Mouse (Mus musculus): ENCODE measurements around the gene Phf14. TPM values are rescaled to one million over a fixed set of nuclear protein-coding genes. Genes with fewer than 3 reads are reported as not detected.
A peak's percentile ranks its signal among the peaks of the same experiment; 100 is the strongest.

Gene Phf14
- polyA plus RNA-seq, 1 experiment from 2014 or later = 53.5 TPM

GRCm38 (mm10) chr6:11940895-11941294, 33.3 kb downstream of the Phf14 start:
- Histone ChIP-seq H3K9me3 (ENCODE audit: control insufficient read depth, low read length) (no peaks in the 10 kb centered on the region), H3K27me3 (ENCODE audit: control insufficient read depth, insufficient read depth, low read depth, low read length) (no peaks in the 10 kb centered on the region), H3K9ac (ENCODE audit: low read length) (no peak overlapping the region), H3K27ac (ENCODE audit: low read length) (no peak overlapping the region), H3K4me2 (ENCODE audit: low read depth, low read length) (no peak overlapping the region), H3K36me3 (ENCODE audit: control insufficient read depth, insufficient read depth, low read length) (peaks cover 10% of the 10 kb centered on the region), H3K4me1 (replicated peaks; ENCODE audit: control insufficient read depth, insufficient read depth, low read length) (no peaks in the 10 kb centered on the region), H3K4me3 (ENCODE audit: low read length) (no peak overlapping the region)
- no peak for ATAC-seq (ENCODE audit: low read depth)

GRCm38 (mm10) chr6:11942089-11942488, 34.5 kb downstream of the Phf14 start:
- 92% methylated on average over 4 of the region's 4 CpGs for WGBS
- no peak for ATAC-seq (ENCODE audit: low read depth)
- Histone ChIP-seq H3K9ac (ENCODE audit: low read length) (no peak overlapping the region), H3K36me3 (ENCODE audit: control insufficient read depth, insufficient read depth, low read length) (peaks cover 10% of the 10 kb centered on the region), H3K27ac (ENCODE audit: low read length) (no peak overlapping the region), H3K4me1 (replicated peaks; ENCODE audit: control insufficient read depth, insufficient read depth, low read length) (no peaks in the 10 kb centered on the region), H3K27me3 (ENCODE audit: control insufficient read depth, insufficient read depth, low read depth, low read length) (no peaks in the 10 kb centered on the region), H3K4me2 (ENCODE audit: low read depth, low read length) (no peak overlapping the region), H3K9me3 (ENCODE audit: control insufficient read depth, low read length) (no peaks in the 10 kb centered on the region), H3K4me3 (ENCODE audit: low read length) (no peak overlapping the region)

GRCm38 (mm10) chr6:11948100-11948499, 40.5 kb downstream of the Phf14 start:
- Histone ChIP-seq H3K4me3 (ENCODE audit: low read length) (no peak overlapping the region), H3K9me3 (ENCODE audit: control insufficient read depth, low read length) (no peaks in the 10 kb centered on the region), H3K4me2 (ENCODE audit: low read depth, low read length) (no peak overlapping the region), H3K27ac (ENCODE audit: low read length) (no peak overlapping the region), H3K4me1 (replicated peaks; ENCODE audit: control insufficient read depth, insufficient read depth, low read length) (no peaks in the 10 kb centered on the region), H3K9ac (ENCODE audit: low read length) (no peak overlapping the region), H3K27me3 (ENCODE audit: control insufficient read depth, insufficient read depth, low read depth, low read length) (no peaks in the 10 kb centered on the region), H3K36me3 (ENCODE audit: control insufficient read depth, insufficient read depth, low read length) (peaks cover under 1% of the 10 kb centered on the region; the same call in 1 of the 2 replicates)
- 85% methylated on average over 1 of the region's 1 CpGs for WGBS
- ATAC-seq (ENCODE audit: low read depth) = no peak

GRCm38 (mm10) chr6:11960172-11960571, 52.6 kb downstream of the Phf14 start:
- H3K27me3 ChIP-seq (ENCODE audit: control insufficient read depth, insufficient read depth, low read depth, low read length) = no peaks in the 10 kb centered on the region
- 84% methylated on average over 7 of the region's 7 CpGs for WGBS
- H3K4me1 ChIP-seq (replicated peaks; ENCODE audit: control insufficient read depth, insufficient read depth, low read length) = no peaks in the 10 kb centered on the region
- no peaks in the 10 kb centered on the region for H3K9me3 ChIP-seq (ENCODE audit: control insufficient read depth, low read length)
- H3K4me3 ChIP-seq (ENCODE audit: low read length) = no peak overlapping the region
- no peak overlapping the region for H3K27ac ChIP-seq (ENCODE audit: low read length)
- H3K9ac ChIP-seq (ENCODE audit: low read length) = no peak overlapping the region
- H3K4me2 ChIP-seq (ENCODE audit: low read depth, low read length) = no peak overlapping the region
- H3K36me3 ChIP-seq (ENCODE audit: control insufficient read depth, insufficient read depth, low read length) = peaks cover 8% of the 10 kb centered on the region
- no peak for ATAC-seq (ENCODE audit: low read depth)

- H3K9ac ChIP-seq (ENCODE audit: low read length) = no peak overlapping the region
- no peak for ATAC-seq (ENCODE audit: low read depth)
- no peak overlapping the region for H3K27ac ChIP-seq (ENCODE audit: low read length)
- no peak overlapping the region for H3K4me3 ChIP-seq (ENCODE audit: low read length)
- H3K4me2 ChIP-seq (ENCODE audit: low read depth, low read length) = no peak overlapping the region
- H3K27me3 ChIP-seq (ENCODE audit: control insufficient read depth, insufficient read depth, low read depth, low read length) = no peaks in the 10 kb centered on the region
- H3K4me1 ChIP-seq (replicated peaks; ENCODE audit: control insufficient read depth, insufficient read depth, low read length) = no peaks in the 10 kb centered on the region
- peaks cover 17% of the 10 kb centered on the region for H3K36me3 ChIP-seq (ENCODE audit: control insufficient read depth, insufficient read depth, low read length)
- 89% methylated on average over 1 of the region's 1 CpGs for WGBS
- H3K9me3 ChIP-seq (ENCODE audit: control insufficient read depth, low read length) = no peaks in the 10 kb centered on the region
Measured at GRCm38 (mm10) chr6:11993782-11994181, 86.2 kb downstream of the Phf14 start.

GRCm38 (mm10) chr6:11998576-11998975, 91.0 kb downstream of the Phf14 start:
- H3K4me2 ChIP-seq (ENCODE audit: low read depth, low read length) = no peak overlapping the region
- H3K4me3 ChIP-seq (ENCODE audit: low read length) = no peak overlapping the region
- H3K9ac ChIP-seq (ENCODE audit: low read length) = no peak overlapping the region
- ATAC-seq (ENCODE audit: low read depth) = no peak
- H3K9me3 ChIP-seq (ENCODE audit: control insufficient read depth, low read length) = no peaks in the 10 kb centered on the region
- peak overlapping the region; percentile 15; the same call in 1 of the 2 replicates for H3K27ac ChIP-seq (ENCODE audit: low read length)
- no peaks in the 10 kb centered on the region for H3K4me1 ChIP-seq (replicated peaks; ENCODE audit: control insufficient read depth, insufficient read depth, low read length)
- WGBS = 55% methylated on average over 4 of the region's 4 CpGs
- peaks cover 12% of the 10 kb centered on the region for H3K36me3 ChIP-seq (ENCODE audit: control insufficient read depth, insufficient read depth, low read length)
- no peaks in the 10 kb centered on the region for H3K27me3 ChIP-seq (ENCODE audit: control insufficient read depth, insufficient read depth, low read depth, low read length)

GRCm38 (mm10) chr6:11999506-11999905, 91.9 kb downstream of the Phf14 start:
- H3K27ac ChIP-seq (ENCODE audit: low read length) = no peak overlapping the region
- no peaks in the 10 kb centered on the region for H3K9me3 ChIP-seq (ENCODE audit: control insufficient read depth, low read length)
- WGBS = 60% methylated on average over 1 of the region's 1 CpGs
- H3K36me3 ChIP-seq (ENCODE audit: control insufficient read depth, insufficient read depth, low read length) = peaks cover 9% of the 10 kb centered on the region
- no peak overlapping the region for H3K4me3 ChIP-seq (ENCODE audit: low read length)
- H3K4me1 ChIP-seq (replicated peaks; ENCODE audit: control insufficient read depth, insufficient read depth, low read length) = no peaks in the 10 kb centered on the region
- no peaks in the 10 kb centered on the region for H3K27me3 ChIP-seq (ENCODE audit: control insufficient read depth, insufficient read depth, low read depth, low read length)
- no peak overlapping the region for H3K9ac ChIP-seq (ENCODE audit: low read length)
- ATAC-seq (ENCODE audit: low read depth) = no peak
- no peak overlapping the region for H3K4me2 ChIP-seq (ENCODE audit: low read depth, low read length)

GRCm38 (mm10) chr6:12005455-12005854, 97.8 kb downstream of the Phf14 start:
- 90% methylated on average over 4 of the region's 4 CpGs for WGBS
- ATAC-seq (ENCODE audit: low read depth) = no peak
- Histone ChIP-seq H3K4me2 (ENCODE audit: low read depth, low read length) (no peak overlapping the region), H3K9ac (ENCODE audit: low read length) (no peak overlapping the region), H3K27me3 (ENCODE audit: control insufficient read depth, insufficient read depth, low read depth, low read length) (no peaks in the 10 kb centered on the region), H3K36me3 (ENCODE audit: control insufficient read depth, insufficient read depth, low read length) (peaks cover 4% of the 10 kb centered on the region; the same call in 1 of the 2 replicates), H3K4me3 (ENCODE audit: low read length) (no peak overlapping the region), H3K9me3 (ENCODE audit: control insufficient read depth, low read length) (no peaks in the 10 kb centered on the region), H3K27ac (ENCODE audit: low read length) (no peak overlapping the region), H3K4me1 (replicated peaks; ENCODE audit: control insufficient read depth, insufficient read depth, low read length) (no peaks in the 10 kb centered on the region)

GRCm38 (mm10) chr6:12006001-12006400, 98.4 kb downstream of the Phf14 start:
- H3K4me1 ChIP-seq (replicated peaks; ENCODE audit: control insufficient read depth, insufficient read depth, low read length) = no peaks in the 10 kb centered on the region
- H3K9ac ChIP-seq (ENCODE audit: low read length) = no peak overlapping the region
- H3K27me3 ChIP-seq (ENCODE audit: control insufficient read depth, insufficient read depth, low read depth, low read length) = no peaks in the 10 kb centered on the region
- no peaks in the 10 kb centered on the region for H3K9me3 ChIP-seq (ENCODE audit: control insufficient read depth, low read length)
- no peak overlapping the region for H3K4me2 ChIP-seq (ENCODE audit: low read depth, low read length)
- H3K36me3 ChIP-seq (ENCODE audit: control insufficient read depth, insufficient read depth, low read length) = peaks cover 4% of the 10 kb centered on the region; the same call in 1 of the 2 replicates
- H3K4me3 ChIP-seq (ENCODE audit: low read length) = no peak overlapping the region
- H3K27ac ChIP-seq (ENCODE audit: low read length) = no peak overlapping the region
- 86% methylated on average over 1 of the region's 1 CpGs for WGBS
- ATAC-seq (ENCODE audit: low read depth) = no peak

GRCm38 (mm10) chr6:12012103-12012502, 104.5 kb downstream of the Phf14 start:
- Histone ChIP-seq H3K4me3 (ENCODE audit: low read length) (no peak overlapping the region), H3K27me3 (ENCODE audit: control insufficient read depth, insufficient read depth, low read depth, low read length) (no peaks in the 10 kb centered on the region), H3K4me1 (replicated peaks; ENCODE audit: control insufficient read depth, insufficient read depth, low read length) (no peaks in the 10 kb centered on the region), H3K9me3 (ENCODE audit: control insufficient read depth, low read length) (no peaks in the 10 kb centered on the region), H3K27ac (ENCODE audit: low read length) (no peak overlapping the region), H3K36me3 (ENCODE audit: control insufficient read depth, insufficient read depth, low read length) (peaks cover 6% of the 10 kb centered on the region; the same call in 1 of the 2 replicates), H3K9ac (ENCODE audit: low read length) (no peak overlapping the region), H3K4me2 (ENCODE audit: low read depth, low read length) (no peak overlapping the region)
- no peak for ATAC-seq (ENCODE audit: low read depth)
- WGBS = 87% methylated on average over 5 of the region's 5 CpGs
